Mouse (Mus musculus) spleen, adult 2 months (tissue): ENCODE measurements around the gene Kctd2.

Source experiments
- CTCF ChIP-seq: fragments of 200-500 bp; IDR thresholded peaks from 2 replicates; pipeline ENCODE4 v1.5.1; 2011; ENCODE audit warnings: mild to moderate bottlenecking, inconsistent platforms; ENCODE audit not compliant: insufficient read depth, insufficient read length, insufficient replicate concordance; ENCODE audit errors: extremely low read depth
- POLR2A ChIP-seq: fragments of 200-500 bp; IDR thresholded peaks from 2 replicates; pipeline ENCODE4 v1.6.1; 2011; ENCODE audit warnings: low read depth, low read length, inconsistent platforms

GRCm38 (mm10) chr11:115448075-115448474 lies 28.1 kb downstream of the Kctd2 start:
- TF ChIP-seq CTCF (no peak), POLR2A (no peak)
